10 mouse cellular contexts compared by ENCODE assay signal in the genomic region with DNA sequence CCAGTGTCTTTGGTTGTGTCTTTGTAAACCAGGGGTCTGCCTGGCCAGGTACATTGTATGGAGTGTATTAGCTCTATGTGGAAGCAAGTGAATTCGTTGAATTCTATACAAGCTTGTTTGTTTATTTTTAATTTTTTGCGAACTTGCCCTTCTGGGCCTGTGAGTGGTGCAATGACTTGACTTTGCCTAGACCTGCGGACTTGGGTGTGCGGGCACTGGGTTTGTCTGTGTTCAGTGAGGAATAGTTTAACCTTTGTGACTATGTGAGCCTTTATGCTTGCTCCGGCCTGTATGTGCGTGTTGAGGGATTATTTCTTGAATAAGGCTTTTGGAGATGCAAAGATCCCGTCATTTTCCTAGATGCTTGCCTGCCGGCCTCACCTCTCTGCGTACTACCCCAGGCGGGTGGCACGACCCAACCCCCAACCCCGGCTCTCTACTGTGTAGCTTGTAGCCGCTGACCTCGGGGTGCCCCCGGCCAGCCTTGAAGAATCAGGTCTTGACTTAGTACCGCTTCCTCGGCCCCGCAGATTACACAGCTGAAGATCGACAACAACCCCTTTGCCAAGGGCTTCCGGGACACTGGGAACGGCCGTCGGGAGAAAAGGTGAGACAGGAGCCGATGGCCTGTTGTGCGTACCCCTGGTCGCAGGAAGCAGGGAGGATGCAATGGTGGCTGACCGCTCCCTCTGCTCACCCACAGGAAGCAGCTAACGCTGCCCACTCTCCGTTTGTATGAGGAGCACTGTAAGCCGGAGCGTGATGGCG. TPM values are rescaled to one million over a fixed set of nuclear protein-coding genes. Genes with fewer than 3 reads are reported as not detected.
DNase-seq lines count a peak whose midpoint lies in the region; ATAC-seq and TF ChIP-seq lines count a peak whose summit lies in the region.
"Had no signal": no experiment of that assay in that cellular context is flagged by ENCODE, and none has a peak within 500 bp of the region (broad histone marks: within the 10 kb centered on the region; RNA-seq: fewer than 3 reads in every experiment).

No protein-coding gene starts in this region.

- no peak for ATAC-seq in intestine, embryonic 15.5 days
- ATAC-seq in midbrain, embryonic 13.5 days: no peak

- DNase-seq in heart, embryonic 10.5 days (ENCODE audit: low spot score): no peak
- DNase-seq in heart, postnatal 25 days (ENCODE audit: low spot score): no peak
- peak; percentile 51 for DNase-seq in embryo, embryonic 11 days
- no peak for DNase-seq in right cerebral cortex, postnatal 25 days
- no peak for DNase-seq in gastrocnemius, postnatal 25 days
- DNase-seq in thymus, adult 2 months: no peak

- H3K36me3 ChIP-seq in heart, embryonic 10.5 days: peaks cover 14% of the 10 kb centered on the region
- H3K36me3 ChIP-seq in intestine, embryonic 15.5 days: no peaks in the 10 kb centered on the region
- no peaks in the 10 kb centered on the region for H3K36me3 ChIP-seq in midbrain, embryonic 13.5 days
- no peaks in the 10 kb centered on the region for H3K36me3 ChIP-seq in thymus, adult 2 months (ENCODE audit: control insufficient read depth, insufficient read depth, low read length)

- TF ChIP-seq CTCF in thymus, adult 2 months (IDR thresholded peaks at IDR 0.05; ENCODE audit: borderline replicate concordance, control insufficient read depth, extremely low read depth, insufficient read depth, low read length, poor library complexity): no peak

- 6% methylated on average over 32 of the region's 32 CpGs for WGBS in heart, embryonic 10.5 days
- 19% methylated on average over 32 of the region's 32 CpGs for WGBS in intestine, embryonic 15.5 days
- 2% methylated on average over 32 of the region's 32 CpGs for WGBS in midbrain, embryonic 13.5 days
- WGBS in thymus, adult 2 months: 12% methylated on average over 32 of the region's 32 CpGs

- peak overlapping the region; percentile 46 for H3K9ac ChIP-seq in intestine, embryonic 15.5 days
- no peak overlapping the region for H3K9ac ChIP-seq in midbrain, embryonic 13.5 days (replicated peaks)

- peaks cover 62% of the 10 kb centered on the region for H3K4me1 ChIP-seq in heart, embryonic 10.5 days
- H3K4me1 ChIP-seq in intestine, embryonic 15.5 days (replicated peaks): peaks cover 29% of the 10 kb centered on the region
- H3K4me1 ChIP-seq in midbrain, embryonic 13.5 days (replicated peaks): peaks cover 35% of the 10 kb centered on the region
- H3K4me1 ChIP-seq in thymus, adult 2 months (replicated peaks; ENCODE audit: control insufficient read depth, insufficient read depth, low read length): peaks cover 4% of the 10 kb centered on the region; the same call in 1 of the 2 replicates

- H3K27ac ChIP-seq in heart, embryonic 10.5 days: peak overlapping the region; percentile 89
- no peak overlapping the region for H3K27ac ChIP-seq in intestine, embryonic 15.5 days
- no peak overlapping the region for H3K27ac ChIP-seq in midbrain, embryonic 13.5 days
- no peak overlapping the region for H3K27ac ChIP-seq in thymus, adult 2 months (ENCODE audit: control insufficient read depth, insufficient read depth, low read length)

- H3K4me3 ChIP-seq in heart, embryonic 10.5 days: peak overlapping the region; percentile 75
- peak overlapping the region; percentile 59 for H3K4me3 ChIP-seq in intestine, embryonic 15.5 days (replicated peaks)
- H3K4me3 ChIP-seq in midbrain, embryonic 13.5 days (replicated peaks): peak overlapping the region; percentile 6
- no peak overlapping the region for H3K4me3 ChIP-seq in thymus, adult 2 months (ENCODE audit: control insufficient read depth, insufficient read depth, low read length)

- peaks cover 99% of the 10 kb centered on the region for H3K27me3 ChIP-seq in heart, embryonic 10.5 days (ENCODE audit: insufficient read depth, poor library complexity, severe bottlenecking)
- peaks cover 90% of the 10 kb centered on the region for H3K27me3 ChIP-seq in intestine, embryonic 15.5 days (replicated peaks)
- peaks cover 98% of the 10 kb centered on the region for H3K27me3 ChIP-seq in midbrain, embryonic 13.5 days
- peaks cover 61% of the 10 kb centered on the region for H3K27me3 ChIP-seq in thymus, adult 2 months (ENCODE audit: control insufficient read depth, insufficient read depth, low read length)

- intact Hi-C loops in heart, postnatal 25 days (cut with DNase I): no loop called here

- H3K9me3 ChIP-seq in heart, embryonic 10.5 days: no peaks in the 10 kb centered on the region
- H3K9me3 ChIP-seq in intestine, embryonic 15.5 days: no peaks in the 10 kb centered on the region
- no peaks in the 10 kb centered on the region for H3K9me3 ChIP-seq in midbrain, embryonic 13.5 days

- peak overlapping the region; percentile 94 for H3K4me2 ChIP-seq in intestine, embryonic 15.5 days (replicated peaks)
- H3K4me2 ChIP-seq in midbrain, embryonic 13.5 days (replicated peaks): no peak overlapping the region

- TF ChIP-seq POLR2A in thymus, adult 2 months (IDR thresholded peaks at IDR 0.05; ENCODE audit: control insufficient read depth, extremely low read depth, insufficient read depth, low read length, poor library complexity): no peak

RNA-seq across cellular contexts. Expression of a gene that starts 4.4 kb away (rescaled TPM):
- polyA plus RNA-seq in heart, embryonic 10.5 days (2016; fragmentation: Nextera tagmentation; extraction: Ambion mirVana): 2.5 and 7.6 TPM in 2 replicates
- total RNA-seq in heart, postnatal 25 days (2021): 1 to 10 TPM; 6.2 to 7.1 TPM
- polyA plus RNA-seq in intestine, embryonic 15.5 days (2015; fragmentation: Nextera tagmentation; extraction: Ambion mirVana): 4.9 and 5.6 TPM in 2 replicates
- polyA plus RNA-seq in midbrain, embryonic 13.5 days (2015; fragmentation: Nextera tagmentation; extraction: Ambion mirVana): 0.44 and 0.57 TPM in 2 replicates
- total RNA-seq in gastrocnemius, postnatal 25 days (2021): 1 to 10 TPM; 2.7 to 3.6 TPM
- polyA plus RNA-seq in thymus, adult 2 months (2012; rRNA removed): 2.7 and 3.5 TPM in 2 replicates

RNA-seq across cellular contexts. Expression of a gene that starts 13.4 kb away (rescaled TPM):
- polyA plus RNA-seq in heart, embryonic 10.5 days (2016; fragmentation: Nextera tagmentation; extraction: Ambion mirVana): not detected in 2 replicates
- total RNA-seq in heart, postnatal 25 days (2021): not detected
- polyA plus RNA-seq in intestine, embryonic 15.5 days (2015; fragmentation: Nextera tagmentation; extraction: Ambion mirVana): not detected in 2 replicates
- polyA plus RNA-seq in midbrain, embryonic 13.5 days (2015; fragmentation: Nextera tagmentation; extraction: Ambion mirVana): not detected in 2 replicates
- total RNA-seq in gastrocnemius, postnatal 25 days (2021): not detected
- not detected in 2 replicates for polyA plus RNA-seq in thymus, adult 2 months (2012; rRNA removed)
- total RNA-seq: common myeloid progenitor, adult 5-6 weeks; ES-E14 had no signal

RNA-seq across cellular contexts. Expression of a gene that starts 49.5 kb away (rescaled TPM):
- polyA plus RNA-seq in heart, embryonic 10.5 days (2016; fragmentation: Nextera tagmentation; extraction: Ambion mirVana): 0.80 and 4.1 TPM in 2 replicates
- total RNA-seq in heart, postnatal 25 days (2021): under 1 TPM in 1 of 2 experiments, not detected in 1; 0.08 TPM
- polyA plus RNA-seq in intestine, embryonic 15.5 days (2015; fragmentation: Nextera tagmentation; extraction: Ambion mirVana): 0.16 TPM in 1 of 2 replicates, not detected in the other
- polyA plus RNA-seq in midbrain, embryonic 13.5 days (2015; fragmentation: Nextera tagmentation; extraction: Ambion mirVana): 0.20 and 0.26 TPM in 2 replicates
- 1 to 10 TPM; 1.2 to 1.4 TPM for total RNA-seq in gastrocnemius, postnatal 25 days (2021)
- 0.06 and 0.08 TPM in 2 replicates for polyA plus RNA-seq in thymus, adult 2 months (2012; rRNA removed)
- total RNA-seq: common myeloid progenitor, adult 5-6 weeks had no signal
